Mouse (Mus musculus): ENCODE results near the gene Sorcs3.

- TF ChIP-seq POLR2A (IDR thresholded peaks at IDR 0.05; ENCODE audit: low read depth, low read length): no peak
- TF ChIP-seq CTCF (IDR thresholded peaks at IDR 0.05; ENCODE audit: borderline replicate concordance, insufficient read depth, low read length): no peak
Measured at GRCm38 (mm10) chr19:48301300-48301699, 95.5 kb downstream of the Sorcs3 start.

Measured in embryonic fibroblast, embryonic 13.5 days (primary cell).